Mouse (Mus musculus) fibroblast of lung, adult 2 months (primary cell): ENCODE measurements around the gene Qrfp.

Experiments used
- DNase-seq: peaks from one replicate; pipeline ENCODE4 v3.0.0-alpha.2; 2011; ENCODE audit warnings: low read depth

Qrfp gene

DNA sequence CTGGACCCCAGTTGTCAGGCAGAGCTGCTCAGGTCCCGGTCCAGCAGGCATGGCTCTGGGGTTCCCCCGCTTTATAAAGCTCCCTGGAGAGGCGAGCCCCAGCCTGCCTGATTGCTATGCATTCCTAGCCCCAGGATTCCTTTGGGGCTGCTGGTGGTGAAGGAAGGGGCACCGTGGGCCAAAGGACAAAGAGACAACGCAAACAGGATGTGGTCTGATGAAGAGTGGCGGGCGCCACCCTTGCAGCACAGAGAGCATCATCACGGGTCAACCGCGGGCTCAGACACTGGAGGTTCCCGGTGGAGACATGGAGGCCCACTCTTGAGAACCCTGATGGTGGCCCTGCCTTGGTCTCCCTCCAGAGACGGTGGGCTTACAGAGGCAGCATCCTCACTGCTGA, at the start of gene Qrfp:
Gene Qrfp, minus strand, starts transcription at position 137 of the 400 bp plus-strand sequence.
- DNase-seq: no peak

DNA sequence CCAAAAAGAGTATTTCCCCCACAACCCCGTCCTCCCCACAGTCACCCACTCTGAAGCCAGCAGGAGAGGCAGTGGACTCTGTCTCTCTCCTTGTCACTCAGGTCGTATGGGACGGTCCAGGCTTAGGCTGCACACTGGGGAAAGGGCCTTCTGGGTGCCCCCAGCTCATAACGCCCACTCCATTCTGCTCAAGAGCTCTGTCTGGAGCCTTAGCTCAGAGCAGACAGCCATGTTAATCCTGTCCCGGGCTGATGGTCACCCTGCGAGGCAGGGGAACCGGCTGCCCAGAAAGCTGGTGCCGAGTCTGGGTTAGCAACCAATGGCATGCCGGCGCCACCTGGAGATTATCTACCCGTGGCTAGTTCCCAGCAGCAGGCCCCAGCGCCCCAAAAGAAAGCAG, 48.1 kb upstream of the Qrfp start:
- DNase-seq: no peak

DNA sequence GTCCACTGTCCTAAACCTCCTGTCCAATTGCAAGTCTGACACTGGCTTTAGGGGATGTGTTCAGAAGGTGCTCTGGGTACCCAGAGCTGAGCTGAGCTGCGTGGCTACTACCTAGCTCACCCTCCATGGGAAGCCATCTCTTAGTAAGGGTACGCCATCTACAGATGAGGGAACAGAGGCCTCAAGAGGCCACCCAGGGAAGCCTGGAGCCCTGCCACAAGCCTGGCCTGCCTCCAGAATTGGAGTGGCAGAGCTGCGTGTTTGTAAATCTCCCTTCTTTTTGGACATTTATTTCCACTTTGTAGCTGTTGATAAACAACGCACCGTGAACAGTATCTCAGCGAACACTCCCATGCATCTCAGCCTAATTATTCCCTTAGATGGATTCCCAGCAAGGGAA, 46.8 kb upstream of the Qrfp start:
- DNase-seq: no peak

DNA sequence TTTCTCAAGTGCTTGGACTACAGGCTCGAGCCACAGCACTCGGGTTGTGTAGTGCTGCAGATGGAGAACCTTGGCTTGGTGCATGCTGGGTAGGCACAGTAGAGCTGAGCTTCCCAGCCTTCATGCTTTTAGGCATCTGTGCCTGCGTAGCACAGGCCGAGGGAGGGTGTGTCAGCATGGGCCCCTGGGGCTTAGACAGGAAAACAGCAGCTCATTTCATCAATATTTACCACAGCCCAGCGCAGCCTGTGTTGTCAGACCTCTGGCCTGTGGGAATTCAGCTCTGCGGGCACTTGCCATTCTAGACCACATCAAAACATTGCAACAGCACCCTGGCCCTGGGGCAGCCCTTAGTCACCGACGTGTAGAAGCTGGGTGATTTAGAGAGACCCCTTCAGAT, 45.6 kb upstream of the Qrfp start:
- DNase-seq: no peak

DNA sequence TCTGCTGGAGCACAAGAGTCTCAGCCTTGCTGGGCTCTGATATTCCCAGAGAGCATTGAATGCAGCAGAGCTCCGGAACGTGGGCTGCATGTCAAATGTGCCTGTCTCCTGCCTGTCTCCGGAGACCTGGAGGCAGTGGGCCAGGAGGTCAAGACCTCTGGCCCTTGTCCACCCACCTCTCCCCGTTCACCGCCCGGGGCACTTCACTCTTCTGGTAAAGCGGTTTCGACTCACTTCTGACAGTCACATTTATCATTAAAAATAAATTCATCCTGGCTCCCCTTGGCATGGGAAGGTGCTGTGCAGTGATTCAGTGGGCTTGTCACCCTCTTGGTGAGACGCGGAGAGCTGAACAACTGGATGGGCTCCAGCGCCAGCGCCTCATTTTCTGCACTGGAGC, 39.8 kb upstream of the Qrfp start:
- DNase-seq: no peak

DNA sequence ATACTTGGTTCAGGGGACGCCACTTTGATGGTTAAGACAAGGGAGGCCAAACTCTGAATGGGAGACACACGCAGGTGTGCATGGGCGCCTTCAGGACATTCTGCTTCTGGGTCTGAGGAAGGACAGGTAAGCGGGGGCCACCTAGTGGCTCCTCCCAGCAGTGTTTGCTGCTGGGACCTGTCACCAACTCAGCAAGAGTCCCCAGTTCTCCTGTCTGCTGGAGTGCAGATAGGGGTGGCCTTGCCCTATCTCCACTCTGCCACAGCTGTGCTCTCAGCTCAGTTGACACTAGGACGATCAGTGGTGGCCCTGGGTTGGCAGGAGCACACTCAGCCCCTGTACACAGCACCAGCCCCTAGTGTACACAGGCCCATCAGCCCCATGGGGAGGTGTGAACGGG, 37.5 kb upstream of the Qrfp start:
- no peak for DNase-seq

DNA sequence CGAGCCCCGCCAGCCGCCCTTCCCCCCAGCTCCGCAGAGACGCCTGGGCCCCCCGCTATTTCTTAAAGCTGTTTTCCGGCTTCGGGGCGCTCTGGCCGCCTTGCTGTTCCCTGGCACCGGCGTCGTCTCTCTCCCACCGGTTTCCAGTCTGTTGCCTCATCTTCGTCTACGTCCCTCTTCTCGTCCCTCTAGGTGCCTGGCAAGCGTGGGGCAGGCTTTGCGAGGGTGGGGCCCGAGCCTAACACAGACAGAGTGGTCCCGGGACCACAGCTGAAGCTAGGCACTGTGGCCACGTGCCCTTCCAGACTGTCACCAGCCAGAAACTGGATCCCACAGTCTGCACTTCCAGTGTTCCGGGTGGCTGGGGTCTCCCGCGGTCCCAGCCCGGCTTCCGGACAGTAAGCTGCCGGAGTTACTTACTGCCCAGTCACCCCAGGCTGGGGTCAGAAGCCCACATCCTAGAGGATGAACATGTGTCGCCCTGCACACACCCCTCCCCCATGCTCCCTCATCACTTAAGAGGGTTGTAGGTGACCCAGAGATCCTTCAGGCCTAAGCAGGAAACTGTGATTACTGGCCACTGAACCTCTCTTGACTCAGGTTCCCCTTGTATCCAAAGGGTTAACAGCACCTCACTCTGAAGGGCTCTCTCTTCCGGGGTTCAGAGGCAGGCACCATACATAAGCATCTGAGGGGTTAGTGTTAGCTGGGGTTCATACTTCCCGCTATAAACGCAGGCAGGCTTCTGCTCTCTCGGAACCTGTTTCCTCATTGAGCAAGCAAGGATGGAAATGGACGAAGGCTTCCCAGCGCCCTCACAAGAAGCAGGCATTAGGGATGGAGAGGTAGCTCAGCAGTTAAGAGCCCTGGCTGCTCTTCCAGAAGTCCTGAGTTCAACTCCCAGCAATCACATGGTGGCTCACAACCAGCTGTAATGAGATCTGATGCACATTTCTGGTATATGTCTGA, 36.6 kb upstream of the Qrfp start:
- DNase-seq: no peak

DNA sequence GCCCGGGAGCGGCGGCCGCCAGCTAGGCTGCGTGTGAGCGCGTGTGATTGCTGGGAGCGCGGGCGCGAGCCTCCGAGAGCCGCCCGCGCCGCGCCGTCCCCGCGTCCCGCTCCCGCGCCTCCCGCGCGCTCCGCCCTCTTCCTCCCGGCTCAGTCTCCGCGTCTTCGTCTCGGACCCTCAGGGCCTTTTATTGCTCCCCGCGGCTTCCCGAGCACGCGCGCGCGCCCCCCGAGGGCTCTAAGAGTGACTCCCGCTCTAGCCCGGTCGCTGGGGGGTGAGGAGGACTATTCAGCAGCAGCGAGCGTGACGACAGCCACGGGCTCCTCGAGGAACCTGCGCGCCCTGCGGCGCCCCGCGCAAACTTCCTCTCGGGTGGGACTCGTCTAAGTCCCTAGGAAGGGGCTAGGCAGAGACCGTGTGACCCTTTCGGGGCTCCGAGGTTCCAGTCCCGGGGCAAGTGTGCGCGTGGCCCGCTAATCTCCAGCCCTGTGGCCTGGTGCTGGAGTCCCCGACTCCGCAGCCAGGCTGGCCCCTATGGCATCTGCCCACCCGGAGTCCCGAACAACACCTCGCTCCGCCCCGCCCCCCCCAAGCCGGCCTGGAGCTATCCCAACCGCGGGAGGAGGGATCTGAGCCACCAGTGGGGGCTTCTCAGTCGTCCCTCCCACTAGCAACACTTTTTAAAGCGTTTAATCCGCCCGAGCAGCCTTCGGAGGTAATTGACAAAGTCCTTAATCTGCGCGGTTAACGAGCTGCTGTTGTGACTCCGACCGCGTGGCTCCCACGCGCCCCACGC, 35.7 kb upstream of the Qrfp start, which contains the start of gene Fibcd1:
Gene Fibcd1, minus strand, starts transcription at position 110 of the 796 bp plus-strand sequence.
- DNase-seq: no peak

DNA sequence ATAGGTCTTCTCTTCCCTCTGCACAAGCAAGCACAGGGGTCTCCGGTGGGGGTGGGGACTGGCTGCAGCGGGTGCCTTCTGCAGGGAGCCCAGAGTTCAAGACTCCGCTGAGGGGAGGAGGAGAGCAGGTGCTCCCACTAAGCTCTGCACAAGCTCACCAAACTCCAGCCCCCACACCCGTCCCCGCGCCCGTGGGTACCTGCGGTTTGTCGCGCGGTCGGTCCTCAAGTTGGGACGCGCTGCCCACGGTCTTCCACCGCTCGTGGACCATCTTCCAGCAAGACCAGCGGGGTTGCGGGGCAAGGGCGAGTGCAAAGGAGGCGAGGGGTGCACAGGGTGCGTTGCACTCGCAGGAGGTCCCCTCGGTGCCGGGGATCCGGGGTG, 35.1 kb upstream of the Qrfp start:
- no peak for DNase-seq

DNA sequence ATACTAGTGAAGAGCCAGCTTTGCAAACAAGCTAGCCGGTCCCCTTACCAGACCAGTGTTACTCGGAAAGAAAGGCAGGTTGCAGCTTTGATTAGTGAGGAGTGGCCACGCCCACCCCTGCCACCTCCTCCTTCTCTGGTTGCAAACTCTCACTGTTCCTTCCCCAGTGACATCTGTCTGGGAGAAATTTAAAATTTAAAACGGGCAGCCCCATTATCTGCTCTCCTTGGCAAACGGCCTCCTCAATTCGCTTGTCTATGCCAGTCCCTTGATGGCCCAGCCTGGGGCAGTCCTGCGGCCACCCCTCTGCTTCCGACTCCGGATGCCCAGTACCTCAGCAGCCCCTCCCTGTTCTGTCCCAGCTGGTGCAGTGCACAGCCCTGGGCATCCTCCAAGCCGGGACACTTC, 34.4 kb upstream of the Qrfp start:
- no peak for DNase-seq

DNA sequence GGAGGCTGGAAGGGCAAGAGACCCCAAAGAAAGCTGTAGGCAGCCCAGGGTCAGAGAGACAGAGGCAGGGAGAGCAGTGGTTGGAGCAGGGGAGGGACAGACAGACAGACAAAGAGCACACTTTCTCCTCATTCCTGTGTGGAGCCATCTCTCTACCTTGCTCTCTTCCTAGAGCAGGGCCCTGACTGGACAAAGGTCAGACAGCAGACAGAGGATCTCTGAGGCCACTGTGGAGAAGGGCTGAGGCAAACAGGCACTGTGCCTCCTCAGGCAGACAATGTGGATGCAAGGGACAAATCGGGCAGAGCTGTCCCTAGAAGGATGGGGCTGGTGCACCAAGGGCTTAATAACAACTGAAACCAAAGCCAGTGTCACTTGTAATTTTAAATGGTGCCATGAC, 28.5 kb upstream of the Qrfp start:
- DNase-seq: no peak

DNA sequence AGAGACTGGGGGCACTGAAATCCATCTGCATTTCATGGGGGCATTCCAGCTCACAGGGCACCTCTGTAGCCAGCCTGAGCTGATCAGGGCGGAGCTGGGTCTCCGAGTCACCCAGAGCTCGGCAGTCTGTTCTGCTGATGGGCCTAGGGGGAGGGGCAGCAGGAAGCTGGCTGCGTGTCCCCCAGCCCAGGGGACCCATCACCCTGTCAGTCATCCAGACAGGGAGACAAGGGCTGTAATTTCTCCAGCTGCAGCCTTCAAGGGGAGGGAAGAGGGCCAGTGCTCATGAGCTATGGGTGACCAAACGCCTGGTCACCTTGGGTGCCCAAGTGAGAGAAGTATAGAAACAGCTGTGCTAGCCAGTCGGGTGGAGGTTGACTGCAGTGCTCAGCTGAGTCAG, 26.6 kb upstream of the Qrfp start:
- no peak for DNase-seq

DNA sequence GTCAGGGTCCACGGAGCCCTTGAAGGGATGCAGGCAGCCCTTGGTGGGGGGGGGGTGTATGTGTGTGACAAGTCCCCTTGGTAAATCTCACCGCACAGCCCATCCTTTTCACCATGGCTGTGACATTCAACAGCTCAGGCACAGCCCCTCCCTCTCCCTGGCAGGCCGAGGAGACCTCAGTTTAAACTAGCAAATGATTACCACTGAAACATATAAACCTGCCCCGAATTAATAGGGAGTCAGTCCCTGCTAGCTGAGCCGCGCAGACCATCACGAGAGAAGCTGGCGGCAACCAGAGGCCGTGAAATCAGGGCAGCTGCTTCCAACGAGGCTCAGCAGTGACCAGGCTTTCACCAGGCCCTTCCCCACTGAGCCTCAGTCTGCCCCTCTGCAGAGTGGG, 25.7 kb upstream of the Qrfp start:
- DNase-seq: no peak

DNA sequence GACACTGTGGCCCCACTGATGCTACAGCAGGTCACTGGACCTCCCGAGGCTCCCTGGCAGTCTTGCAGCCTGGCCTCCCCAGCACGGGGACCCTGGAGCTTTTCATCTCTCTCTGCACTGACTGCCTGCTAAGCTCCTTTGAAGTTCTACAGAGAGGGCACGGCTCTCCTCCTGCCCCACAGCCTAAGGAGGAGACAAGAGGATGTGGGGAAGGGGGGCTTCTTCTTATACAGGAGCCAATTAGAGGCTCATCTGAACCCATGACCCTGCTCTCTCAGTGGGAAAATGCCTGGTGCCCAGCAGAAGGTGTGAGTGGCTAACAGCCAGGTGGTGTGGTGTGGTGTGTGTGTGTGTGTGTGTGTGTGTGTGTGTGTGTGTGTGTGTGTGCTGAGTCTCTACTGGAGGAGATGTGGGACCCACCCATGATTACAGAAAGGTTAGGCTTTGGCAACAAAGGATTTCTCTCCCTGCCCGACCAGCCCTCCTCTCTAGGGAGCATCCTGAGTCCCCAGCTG, 18.0 kb upstream of the Qrfp start:
- no peak for DNase-seq

DNA sequence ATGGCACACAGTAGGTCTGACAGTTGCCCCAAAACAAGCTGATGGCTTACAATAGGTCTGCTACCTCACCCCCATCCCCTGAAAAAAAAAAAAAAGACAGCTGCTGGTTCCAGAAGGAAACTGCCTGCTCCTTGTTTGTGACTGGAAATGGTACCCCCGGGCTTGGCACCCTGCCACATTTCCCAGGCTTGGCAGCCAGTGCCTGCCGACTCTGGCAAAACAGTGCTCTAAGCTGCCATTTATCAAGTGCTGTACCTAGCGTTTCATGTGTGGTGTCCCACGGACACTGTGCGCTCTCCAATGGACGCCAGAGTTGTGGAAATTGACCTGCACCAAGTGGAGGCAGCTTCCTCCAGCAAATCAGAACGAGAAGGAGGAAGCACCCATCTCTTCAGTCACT, 17.5 kb upstream of the Qrfp start:
- no peak for DNase-seq

DNA sequence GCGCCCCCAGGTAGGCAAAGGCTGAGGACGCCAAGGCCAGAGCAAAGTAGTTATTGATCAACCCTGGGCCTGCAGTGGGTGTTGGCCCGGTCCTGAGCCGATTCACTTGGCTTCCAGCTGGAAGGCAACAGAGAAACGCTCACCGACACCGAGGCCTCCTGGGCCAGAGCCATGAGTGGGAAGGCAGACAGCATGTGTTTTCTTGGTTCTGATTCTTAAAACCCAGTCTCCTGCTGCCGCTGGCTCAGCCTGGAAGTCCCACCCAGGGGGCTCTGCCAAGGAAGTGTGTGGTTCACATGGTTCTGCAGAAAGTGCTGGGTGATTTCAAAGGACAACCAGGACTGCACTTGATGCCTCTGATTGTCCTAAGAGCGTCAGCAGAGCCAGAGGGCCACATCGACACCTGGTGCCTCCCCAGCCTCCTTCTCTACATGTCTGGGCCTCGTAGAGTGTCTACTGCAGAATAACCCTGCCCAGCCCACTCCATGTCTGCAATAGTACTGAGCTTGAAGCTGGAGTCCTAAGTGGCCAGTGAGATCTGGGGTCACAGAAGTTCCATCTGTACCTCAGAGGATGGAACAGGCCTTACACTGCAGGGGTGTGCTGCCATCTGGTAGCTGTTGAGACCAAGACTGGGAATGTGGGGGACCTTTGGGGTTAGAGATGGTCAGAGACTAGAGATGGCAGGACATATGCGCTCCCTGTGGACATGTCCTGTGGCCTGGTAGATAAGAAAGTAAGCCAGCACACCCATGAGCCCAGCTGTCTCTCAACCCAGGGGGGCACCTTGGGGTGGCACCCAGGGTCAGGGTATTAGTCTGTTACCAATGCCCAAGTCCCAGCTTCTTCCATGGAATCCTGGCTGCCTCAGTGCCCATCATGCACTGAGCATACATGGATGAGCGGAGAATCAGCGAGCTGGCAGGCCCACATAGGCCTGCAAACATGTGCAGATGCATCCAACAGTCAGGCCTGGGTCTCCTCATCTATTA, 16.0 kb upstream of the Qrfp start:
- no peak for DNase-seq

DNA sequence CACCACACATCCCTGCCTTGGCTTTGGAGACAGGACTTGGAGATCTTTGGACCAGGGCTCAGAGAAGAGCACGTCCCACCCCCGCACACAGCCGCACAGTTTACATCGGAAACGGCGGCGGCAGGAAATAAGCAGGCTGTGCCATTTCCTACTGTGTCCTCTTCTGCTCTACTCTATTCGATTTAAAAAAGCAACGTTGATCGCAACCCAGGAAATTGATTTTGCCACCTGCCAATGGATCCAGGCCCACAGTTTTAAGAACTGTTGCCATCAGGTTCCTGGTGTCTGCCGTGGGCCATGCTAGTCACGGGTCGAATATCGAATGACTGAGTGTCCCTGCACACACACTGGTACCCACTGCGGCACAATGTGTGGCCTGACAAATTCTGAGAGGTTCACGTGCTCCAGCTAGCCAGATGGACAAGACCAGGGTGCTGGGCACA, 15.1 kb upstream of the Qrfp start:
- no peak for DNase-seq

DNA sequence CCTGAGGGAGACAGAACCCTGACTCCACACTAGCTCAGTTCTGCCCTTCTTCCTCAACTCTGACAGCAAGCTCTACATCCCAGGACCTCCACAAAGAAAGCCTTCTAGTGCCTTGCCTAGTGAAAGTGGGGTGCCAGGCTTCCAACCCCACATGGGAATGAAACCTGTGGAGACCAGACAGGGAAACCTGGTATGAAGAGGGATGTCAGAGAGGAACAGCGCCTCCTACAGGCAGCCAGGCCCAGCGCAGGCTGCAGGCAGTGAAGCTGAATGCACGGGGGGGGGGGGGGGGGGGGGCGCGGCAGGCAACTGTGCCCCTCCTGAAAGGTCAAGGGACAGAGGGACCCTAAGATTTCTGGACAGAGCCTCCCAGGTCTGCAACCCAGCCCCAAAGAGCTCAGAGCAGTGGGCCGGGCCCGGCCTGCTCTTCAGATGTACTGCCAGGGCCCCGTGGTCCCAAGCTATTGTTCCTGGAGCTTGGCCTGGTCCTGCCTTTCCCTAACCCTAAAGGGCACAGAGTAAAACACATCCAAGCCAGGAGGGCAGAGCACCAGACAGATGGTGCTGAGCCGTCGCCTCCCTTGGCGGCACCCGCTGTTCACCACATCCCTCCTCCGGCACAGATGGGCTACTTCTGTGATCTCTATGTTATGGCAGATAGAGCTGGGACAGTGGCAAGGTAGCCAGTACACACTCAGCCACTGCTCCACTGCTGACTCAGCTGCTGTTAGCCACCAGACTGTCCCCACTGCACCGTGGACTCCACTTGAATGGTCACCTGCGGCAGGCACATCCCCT, 13.8 kb upstream of the Qrfp start:
- DNase-seq: no peak

DNA sequence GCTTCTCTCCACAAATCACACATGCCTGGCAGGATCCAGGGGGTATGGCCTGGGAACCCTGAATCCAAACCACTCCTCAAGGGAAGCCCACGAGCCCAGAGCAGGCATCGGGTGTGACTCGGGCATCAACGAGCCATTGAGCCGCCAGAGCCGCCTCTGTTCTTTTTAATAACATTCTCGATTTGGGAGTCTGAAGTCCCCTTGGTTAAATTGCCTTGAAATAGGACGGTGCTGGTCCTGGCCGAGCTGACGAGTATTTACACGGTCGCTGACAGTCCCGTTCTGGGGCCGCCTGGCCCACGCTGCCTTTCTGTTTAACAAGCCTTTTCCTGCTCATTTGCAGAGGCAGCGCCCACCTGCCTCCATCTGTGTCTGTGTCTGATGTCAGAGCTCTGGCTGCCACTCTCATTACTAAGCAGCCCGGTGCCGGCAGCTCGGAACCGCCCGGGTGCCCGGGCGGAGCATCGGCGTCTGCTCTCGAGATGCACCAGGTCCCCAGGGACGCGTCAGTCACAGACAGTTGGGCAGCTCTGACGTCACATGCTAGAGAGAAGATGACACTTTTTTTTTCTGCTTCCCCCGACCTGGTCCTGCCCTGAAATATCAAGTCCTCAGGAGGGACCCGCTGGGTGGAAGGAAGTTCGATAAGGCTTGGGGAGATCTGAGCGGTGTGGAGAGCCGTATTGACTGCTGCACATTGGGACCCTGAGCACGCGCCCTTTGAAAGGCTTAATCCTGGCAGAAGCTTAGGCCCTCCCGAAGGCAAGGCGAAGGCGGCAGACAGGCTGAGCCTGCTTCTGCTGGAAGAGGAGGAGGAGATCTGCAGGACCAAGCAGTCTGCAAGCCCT, 12.4 kb upstream of the Qrfp start:
- DNase-seq: no peak

DNA sequence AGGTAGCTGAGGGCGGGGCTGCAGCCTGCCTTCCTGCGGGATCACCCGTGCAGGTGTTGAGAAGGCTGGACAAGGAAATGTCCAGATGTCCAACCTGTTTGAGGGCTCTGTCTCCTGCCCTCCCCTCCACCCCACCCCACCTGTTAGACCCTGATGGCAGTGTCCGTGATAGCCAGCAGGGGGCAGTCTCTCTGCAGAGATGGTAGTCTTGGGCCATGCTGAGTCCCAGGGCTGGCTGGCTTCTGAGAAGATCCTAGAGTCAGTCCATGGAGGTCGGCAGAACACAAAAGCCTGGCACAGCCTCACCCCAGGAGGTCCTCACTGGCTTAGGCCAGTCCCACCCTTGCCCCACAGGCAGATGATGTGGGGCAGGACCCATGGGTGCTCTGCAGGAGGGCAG, 5.0 kb upstream of the Qrfp start:
- DNase-seq: no peak
